Mouse (Mus musculus): Measurements from ENCODE around the gene Mtmr12. TPM values are rescaled to one million over a fixed set of nuclear protein-coding genes. Genes with fewer than 3 reads are reported as not detected.

Gene Mtmr12
- polyA plus RNA-seq, 1 experiment from 2014 or later: 15.5 TPM

DNA sequence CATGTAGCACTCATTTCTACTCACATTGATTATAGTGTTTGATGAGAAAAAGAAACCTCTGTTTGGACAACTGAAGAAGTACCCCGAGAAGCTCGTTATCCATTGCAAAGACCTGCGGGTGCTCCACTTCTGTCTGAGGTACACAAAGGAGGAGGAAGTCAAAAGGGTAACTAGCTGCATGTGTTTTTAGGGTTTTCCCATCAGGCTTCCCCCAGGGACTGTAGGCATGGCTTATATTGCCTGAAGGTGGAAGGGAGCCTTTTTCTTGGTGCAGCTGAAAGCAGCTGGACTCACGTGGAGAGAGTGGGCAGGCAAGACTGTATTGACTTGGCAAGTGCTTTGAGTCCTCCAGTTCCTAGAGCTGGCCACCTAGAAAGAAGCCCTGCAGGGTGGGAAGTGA is 31.2 kb downstream of the Mtmr12 start:
- no peak overlapping the region for H3K4me3 ChIP-seq (ENCODE audit: low read depth, low read length)
- no peak overlapping the region for H3K27ac ChIP-seq (replicated peaks; ENCODE audit: low read depth, low read length)
- 0 out of 2 replicates have a peak, but pooled peaks cover 3% of the 10 kb centered on the region for H3K4me1 ChIP-seq (ENCODE audit: control insufficient read depth, insufficient read depth, low read length)
- ATAC-seq (ENCODE audit: low read depth) (no peak), DNase-seq (ENCODE audit: low spot score) (no peak)
- no peak overlapping the region for H3K9ac ChIP-seq (ENCODE audit: low read depth, low read length)
- no peaks in the 10 kb centered on the region for H3K27me3 ChIP-seq (replicated peaks; ENCODE audit: control insufficient read depth, insufficient read depth, low read length)
- H3K36me3 ChIP-seq (ENCODE audit: control insufficient read depth, insufficient read depth, low read length): peaks cover 71% of the 10 kb centered on the region
- WGBS: 63% methylated on average over 4 of the region's 4 CpGs
- no peak overlapping the region for H3K4me2 ChIP-seq (ENCODE audit: low read depth, low read length)
- H3K9me3 ChIP-seq (ENCODE audit: control insufficient read depth, low read length): no peaks in the 10 kb centered on the region

DNA sequence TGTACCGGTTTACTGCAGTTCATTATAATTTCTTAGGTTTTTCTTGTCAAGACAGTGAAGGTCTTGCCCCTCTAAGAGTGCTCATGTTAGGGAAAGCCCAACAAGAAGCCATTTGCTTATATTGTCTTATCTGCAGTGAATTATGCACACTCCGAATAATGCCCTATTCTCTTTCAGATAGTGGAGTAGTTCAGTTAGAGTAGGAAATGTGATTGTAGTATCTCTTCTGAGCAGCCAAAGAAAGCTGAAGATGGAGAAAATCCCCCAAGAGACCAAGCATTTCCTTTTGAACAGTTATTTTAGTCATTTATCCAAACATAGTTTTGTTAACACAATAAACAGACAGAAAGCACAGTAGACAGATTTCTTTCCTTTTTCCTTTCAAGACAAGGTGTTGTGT is 32.1 kb downstream of the Mtmr12 start:
- H3K27me3 ChIP-seq (replicated peaks; ENCODE audit: control insufficient read depth, insufficient read depth, low read length): no peaks in the 10 kb centered on the region
- no peaks in the 10 kb centered on the region for H3K9me3 ChIP-seq (ENCODE audit: control insufficient read depth, low read length)
- no peak overlapping the region for H3K9ac ChIP-seq (ENCODE audit: low read depth, low read length)
- peaks cover 71% of the 10 kb centered on the region for H3K36me3 ChIP-seq (ENCODE audit: control insufficient read depth, insufficient read depth, low read length)
- no peak for DNase-seq (ENCODE audit: low spot score)
- H3K4me3 ChIP-seq (ENCODE audit: low read depth, low read length): no peak overlapping the region
- no peak overlapping the region for H3K4me2 ChIP-seq (ENCODE audit: low read depth, low read length)
- no peak overlapping the region for H3K27ac ChIP-seq (replicated peaks; ENCODE audit: low read depth, low read length)
- WGBS: 87% methylated on average over 2 of the region's 2 CpGs
- 0 out of 2 replicates have a peak, but pooled peaks cover 3% of the 10 kb centered on the region for H3K4me1 ChIP-seq (ENCODE audit: control insufficient read depth, insufficient read depth, low read length)
- ATAC-seq (ENCODE audit: low read depth): no peak

DNA sequence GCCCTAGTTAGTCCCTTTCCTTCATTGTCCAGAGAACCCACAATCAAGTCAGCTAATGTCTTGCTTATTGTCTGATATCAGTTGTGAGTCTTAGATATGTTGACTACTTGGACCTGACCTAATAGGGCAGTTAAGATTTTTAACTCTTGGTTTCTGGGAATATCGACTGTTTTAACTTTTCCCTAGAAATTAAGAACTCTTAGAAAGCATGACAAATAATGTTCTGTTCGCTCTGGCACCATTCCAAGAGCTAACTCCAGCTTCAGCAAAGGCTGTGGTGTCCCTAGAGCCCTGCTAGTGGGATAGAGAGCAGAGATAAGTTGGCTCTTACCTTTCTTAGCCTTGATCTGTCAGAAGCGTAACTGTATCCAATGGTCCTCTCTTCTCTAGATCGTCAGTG is 32.7 kb downstream of the Mtmr12 start:
- no peak for ATAC-seq (ENCODE audit: low read depth)
- Histone ChIP-seq H3K27me3 (replicated peaks; ENCODE audit: control insufficient read depth, insufficient read depth, low read length) (no peaks in the 10 kb centered on the region), H3K27ac (replicated peaks; ENCODE audit: low read depth, low read length) (no peak overlapping the region), H3K4me2 (ENCODE audit: low read depth, low read length) (no peak overlapping the region), H3K9ac (ENCODE audit: low read depth, low read length) (no peak overlapping the region), H3K4me1 (ENCODE audit: control insufficient read depth, insufficient read depth, low read length) (0 out of 2 replicates have a peak, but pooled peaks cover 3% of the 10 kb centered on the region), H3K9me3 (ENCODE audit: control insufficient read depth, low read length) (no peaks in the 10 kb centered on the region), H3K36me3 (ENCODE audit: control insufficient read depth, insufficient read depth, low read length) (peaks cover 71% of the 10 kb centered on the region), H3K4me3 (ENCODE audit: low read depth, low read length) (no peak overlapping the region)
- peak; percentile 24 for DNase-seq (ENCODE audit: low spot score)
- WGBS: 69% methylated on average over 4 of the region's 4 CpGs

DNA sequence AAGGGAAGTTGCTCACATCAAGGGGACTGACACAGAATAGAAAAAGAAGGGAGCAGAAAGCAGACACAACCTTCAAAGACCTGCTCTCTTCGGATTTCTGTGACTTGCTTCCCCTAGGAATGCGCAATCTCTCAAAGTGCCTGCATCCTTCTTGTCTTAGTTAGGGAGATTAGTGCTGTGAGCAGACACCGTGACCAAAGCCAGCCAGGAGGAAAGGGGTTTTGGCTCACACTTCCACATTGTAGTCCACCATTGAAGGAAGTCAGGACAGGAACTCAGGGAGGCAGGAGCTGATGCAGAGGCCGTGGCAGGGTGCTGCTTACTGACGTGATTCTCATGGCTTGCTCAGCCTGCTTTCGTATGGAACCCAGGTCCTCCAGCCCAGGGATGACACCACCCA is 33.5 kb downstream of the Mtmr12 start:
- DNase-seq (ENCODE audit: low spot score) (no peak), ATAC-seq (ENCODE audit: low read depth) (no peak)
- no peak overlapping the region for H3K9ac ChIP-seq (ENCODE audit: low read depth, low read length)
- no peak overlapping the region for H3K4me3 ChIP-seq (ENCODE audit: low read depth, low read length)
- H3K9me3 ChIP-seq (ENCODE audit: control insufficient read depth, low read length): no peaks in the 10 kb centered on the region
- 0 out of 2 replicates have a peak, but pooled peaks cover 3% of the 10 kb centered on the region for H3K4me1 ChIP-seq (ENCODE audit: control insufficient read depth, insufficient read depth, low read length)
- H3K27me3 ChIP-seq (replicated peaks; ENCODE audit: control insufficient read depth, insufficient read depth, low read length): no peaks in the 10 kb centered on the region
- peaks cover 69% of the 10 kb centered on the region for H3K36me3 ChIP-seq (ENCODE audit: control insufficient read depth, insufficient read depth, low read length)
- no peak overlapping the region for H3K27ac ChIP-seq (replicated peaks; ENCODE audit: low read depth, low read length)
- H3K4me2 ChIP-seq (ENCODE audit: low read depth, low read length): no peak overlapping the region
- WGBS: 77% methylated on average over 6 of the region's 6 CpGs

DNA sequence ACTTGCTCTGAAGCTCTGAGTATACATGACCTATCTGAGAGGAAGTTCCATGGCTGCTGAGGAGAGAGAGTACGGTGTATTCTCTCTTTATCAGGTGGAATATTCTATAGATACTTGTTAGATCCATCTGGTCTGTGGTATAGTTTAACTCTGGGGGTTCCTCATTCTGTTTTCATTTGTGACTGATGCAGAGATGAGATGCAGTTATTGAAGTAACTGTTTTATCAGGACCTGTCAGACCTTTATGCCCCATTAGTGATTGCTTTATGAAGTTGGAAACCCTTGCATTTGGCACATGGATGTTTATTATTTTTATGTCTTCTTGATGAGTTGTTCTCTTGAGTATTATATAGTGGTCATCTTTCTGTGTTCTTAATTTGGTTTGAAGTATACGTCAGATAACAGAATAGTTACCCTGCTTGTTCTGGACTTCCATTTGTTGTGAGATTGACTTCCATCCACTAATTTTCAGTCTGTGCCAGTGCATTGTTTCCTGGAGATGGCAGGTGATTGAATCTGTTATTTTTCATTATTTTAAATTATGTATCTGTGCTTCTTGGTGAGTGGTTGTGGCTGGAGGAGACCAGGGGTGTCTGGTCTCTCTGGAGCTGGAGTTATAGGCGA is 36.0 kb downstream of the Mtmr12 start:
- Histone ChIP-seq H3K27ac (replicated peaks; ENCODE audit: low read depth, low read length) (no peak overlapping the region), H3K27me3 (replicated peaks; ENCODE audit: control insufficient read depth, insufficient read depth, low read length) (no peaks in the 10 kb centered on the region), H3K9ac (ENCODE audit: low read depth, low read length) (no peak overlapping the region), H3K4me2 (ENCODE audit: low read depth, low read length) (no peak overlapping the region), H3K4me1 (ENCODE audit: control insufficient read depth, insufficient read depth, low read length) (0 out of 2 replicates have a peak, but pooled peaks cover 3% of the 10 kb centered on the region), H3K9me3 (ENCODE audit: control insufficient read depth, low read length) (no peaks in the 10 kb centered on the region), H3K36me3 (ENCODE audit: control insufficient read depth, insufficient read depth, low read length) (peaks cover 70% of the 10 kb centered on the region), H3K4me3 (ENCODE audit: low read depth, low read length) (no peak overlapping the region)
- DNase-seq (ENCODE audit: low spot score) (no peak), ATAC-seq (ENCODE audit: low read depth) (no peak)
- 90% methylated on average over 3 of the region's 3 CpGs for WGBS

DNA sequence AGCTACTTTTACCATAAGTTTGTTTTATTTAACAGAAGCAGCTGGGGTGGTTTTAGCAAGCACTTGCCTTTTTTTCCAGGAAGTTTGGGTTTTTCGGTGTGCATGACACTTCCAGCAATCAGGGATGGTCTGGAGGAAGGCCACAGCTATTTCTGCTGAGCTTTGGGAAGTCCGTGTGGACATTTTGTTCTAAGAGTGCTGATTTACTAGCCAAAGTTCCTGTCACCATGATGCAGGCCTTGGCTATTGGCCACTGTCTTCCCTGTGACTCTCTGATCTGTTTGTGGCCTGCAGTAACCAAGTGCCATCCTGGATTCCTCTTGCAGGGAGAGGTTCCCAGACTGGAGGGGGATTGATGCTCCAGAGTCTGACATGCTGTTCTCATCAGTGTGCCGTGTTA is 39.0 kb downstream of the Mtmr12 start:
- ATAC-seq (ENCODE audit: low read depth) (no peak), DNase-seq (ENCODE audit: low spot score) (peak; percentile 59)
- peaks cover 54% of the 10 kb centered on the region for H3K36me3 ChIP-seq (ENCODE audit: control insufficient read depth, insufficient read depth, low read length)
- WGBS: 58% methylated on average over 3 of the region's 3 CpGs
- no peak overlapping the region for H3K9ac ChIP-seq (ENCODE audit: low read depth, low read length)
- H3K27ac ChIP-seq (replicated peaks; ENCODE audit: low read depth, low read length): no peak overlapping the region
- no peaks in the 10 kb centered on the region for H3K9me3 ChIP-seq (ENCODE audit: control insufficient read depth, low read length)
- H3K4me1 ChIP-seq (ENCODE audit: control insufficient read depth, insufficient read depth, low read length): no peaks in the 10 kb centered on the region
- H3K4me3 ChIP-seq (ENCODE audit: low read depth, low read length): no peak overlapping the region
- H3K27me3 ChIP-seq (replicated peaks; ENCODE audit: control insufficient read depth, insufficient read depth, low read length): no peaks in the 10 kb centered on the region
- no peak overlapping the region for H3K4me2 ChIP-seq (ENCODE audit: low read depth, low read length)

DNA sequence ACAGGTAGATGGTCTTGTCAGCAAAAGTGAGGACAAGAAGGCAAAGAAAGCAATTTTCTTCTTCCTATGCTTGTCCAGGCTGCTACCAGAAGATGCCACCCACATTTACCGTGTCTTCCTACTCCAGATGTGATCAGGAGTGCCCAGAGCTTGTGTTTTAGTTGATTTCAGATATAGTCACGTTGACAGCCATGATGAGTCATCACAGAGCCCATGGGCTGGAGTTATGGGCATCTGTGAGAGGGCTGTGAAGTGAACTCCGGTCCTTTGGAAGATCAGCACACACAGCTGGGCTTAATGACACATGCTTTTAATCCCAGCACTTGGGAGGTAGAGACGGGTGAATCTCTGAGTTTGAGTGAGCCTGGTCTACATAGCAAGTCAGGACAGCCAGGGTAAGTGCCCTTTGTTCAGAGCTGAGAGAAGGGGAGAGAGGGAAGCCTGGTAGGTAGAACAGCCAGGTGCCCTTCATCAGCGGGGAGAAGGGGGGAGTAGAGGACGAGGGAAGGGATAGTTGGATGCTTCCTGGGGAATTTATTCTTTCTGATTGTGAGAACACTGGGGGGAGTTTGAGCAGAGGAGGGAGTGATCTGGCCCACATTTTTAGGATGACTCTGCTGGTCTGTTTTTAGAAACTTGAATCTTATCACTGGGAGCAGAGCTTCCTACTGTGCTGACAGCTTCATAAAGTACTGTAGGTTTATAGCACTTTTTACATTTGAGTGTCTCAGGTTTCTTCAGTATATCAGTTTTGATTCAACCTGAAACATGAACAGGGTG is 40.9 kb downstream of the Mtmr12 start:
- no peak overlapping the region for H3K27ac ChIP-seq (replicated peaks; ENCODE audit: low read depth, low read length)
- WGBS: 66% methylated on average over 6 of the region's 6 CpGs
- ATAC-seq (ENCODE audit: low read depth) (no peak), DNase-seq (ENCODE audit: low spot score) (no peak)
- peaks cover 40% of the 10 kb centered on the region; the same call in 1 of the 2 replicates for H3K36me3 ChIP-seq (ENCODE audit: control insufficient read depth, insufficient read depth, low read length)
- no peaks in the 10 kb centered on the region for H3K27me3 ChIP-seq (replicated peaks; ENCODE audit: control insufficient read depth, insufficient read depth, low read length)
- no peaks in the 10 kb centered on the region for H3K4me1 ChIP-seq (ENCODE audit: control insufficient read depth, insufficient read depth, low read length)
- H3K4me2 ChIP-seq (ENCODE audit: low read depth, low read length): no peak overlapping the region
- no peak overlapping the region for H3K4me3 ChIP-seq (ENCODE audit: low read depth, low read length)
- H3K9me3 ChIP-seq (ENCODE audit: control insufficient read depth, low read length): no peaks in the 10 kb centered on the region
- H3K9ac ChIP-seq (ENCODE audit: low read depth, low read length): no peak overlapping the region

DNA sequence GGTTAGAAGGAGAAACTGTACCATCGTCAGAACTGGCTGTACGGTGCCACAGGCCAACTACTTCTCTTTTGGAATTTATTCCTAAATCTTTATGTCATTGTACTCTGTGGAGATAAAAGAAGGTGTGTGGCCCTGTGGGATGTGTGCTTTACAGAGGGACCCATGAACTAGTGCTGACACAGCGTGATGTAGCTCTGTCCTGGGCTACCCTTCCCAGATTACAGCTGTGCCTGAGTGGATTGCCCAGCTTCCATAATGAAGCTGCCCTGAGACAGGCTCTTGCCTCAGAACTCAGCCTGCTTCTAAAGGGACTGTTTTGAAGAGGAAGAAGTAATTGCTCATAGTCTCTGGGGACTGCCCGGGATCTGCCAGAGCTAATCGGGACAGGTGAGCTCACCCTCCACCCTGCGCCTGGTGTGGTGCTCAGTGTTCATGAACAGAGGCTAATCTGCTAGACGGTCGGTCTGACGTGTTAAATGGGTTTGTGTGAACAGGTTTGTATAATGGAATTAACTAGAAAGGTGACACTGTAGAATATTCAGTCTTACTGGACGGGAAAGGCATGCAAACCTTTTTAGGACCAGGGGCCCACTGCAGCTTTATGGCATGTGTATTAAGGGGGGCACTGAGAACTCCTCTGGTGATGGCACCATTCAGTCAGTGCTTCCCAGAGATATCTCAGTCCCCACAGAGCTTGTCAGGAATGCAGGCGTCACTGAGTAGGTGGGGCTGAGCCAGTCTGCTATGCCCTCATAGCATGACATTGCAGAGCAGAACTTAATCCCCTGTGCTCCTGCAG is 41.7 kb downstream of the Mtmr12 start:
- no peaks in the 10 kb centered on the region for H3K27me3 ChIP-seq (replicated peaks; ENCODE audit: control insufficient read depth, insufficient read depth, low read length)
- DNase-seq (ENCODE audit: low spot score) (peak; percentile 61), ATAC-seq (ENCODE audit: low read depth) (peak; percentile 75; the same call in 1 of the 2 replicates)
- no peak overlapping the region for H3K27ac ChIP-seq (replicated peaks; ENCODE audit: low read depth, low read length)
- no peaks in the 10 kb centered on the region for H3K4me1 ChIP-seq (ENCODE audit: control insufficient read depth, insufficient read depth, low read length)
- H3K9ac ChIP-seq (ENCODE audit: low read depth, low read length): no peak overlapping the region
- peaks cover 42% of the 10 kb centered on the region for H3K36me3 ChIP-seq (ENCODE audit: control insufficient read depth, insufficient read depth, low read length)
- no peak overlapping the region for H3K4me2 ChIP-seq (ENCODE audit: low read depth, low read length)
- WGBS: 73% methylated on average over 11 of the region's 11 CpGs
- no peaks in the 10 kb centered on the region for H3K9me3 ChIP-seq (ENCODE audit: control insufficient read depth, low read length)
- H3K4me3 ChIP-seq (ENCODE audit: low read depth, low read length): no peak overlapping the region

Measured in embryonic facial prominence, embryonic 14.5 days (tissue).